Mouse (Mus musculus) kidney, adult 8-10 months (tissue): ENCODE results near the gene Scn11a.

Experiments
- DNase-seq, 2 experiments: peaks; one replicate each; pipeline ENCODE4 v3.0.0; 2022

Gene Scn11a

GRCm38 (mm10) chr9:119795254-119795912, 29.9 kb downstream of the Scn11a start:
- DNase-seq: no peak

- DNase-seq: no peak
Measured at GRCm38 (mm10) chr9:119794470-119794869, 30.8 kb downstream of the Scn11a start.

GRCm38 (mm10) chr9:119792505-119792904, 32.8 kb downstream of the Scn11a start:
- peak; percentile 2 to 16 for DNase-seq

- DNase-seq: no peak
Measured at GRCm38 (mm10) chr9:119780901-119781300, 44.4 kb downstream of the Scn11a start.

- DNase-seq: peak; percentile 15 to 44
Measured at GRCm38 (mm10) chr9:119776661-119777060, 48.6 kb downstream of the Scn11a start.

- DNase-seq: peak; percentile 3 to 45
Measured at GRCm38 (mm10) chr9:119768585-119768984, 56.7 kb downstream of the Scn11a start.

- DNase-seq: no peak
Measured at GRCm38 (mm10) chr9:119760226-119760625, 65.0 kb downstream of the Scn11a start.

- DNase-seq: no peak
Measured at GRCm38 (mm10) chr9:119759457-119759856, 65.8 kb downstream of the Scn11a start.

- DNase-seq: peak in 1 of 2 experiments; percentile 4
Measured at GRCm38 (mm10) chr9:119751507-119751906, 73.7 kb downstream of the Scn11a start.

- DNase-seq: no peak
Measured at GRCm38 (mm10) chr9:119749112-119749511, 76.1 kb downstream of the Scn11a start.

- DNase-seq: no peak
Measured at GRCm38 (mm10) chr9:119743900-119744299, 81.4 kb downstream of the Scn11a start.

- no peak for DNase-seq
Measured at GRCm38 (mm10) chr9:119743312-119743711, 81.9 kb downstream of the Scn11a start.

GRCm38 (mm10) chr9:119741101-119741786, 84.0 kb downstream of the Scn11a start:
- no peak for DNase-seq

- DNase-seq: no peak
Measured at GRCm38 (mm10) chr9:119728412-119729097, 96.7 kb downstream of the Scn11a start.

GRCm38 (mm10) chr9:119726990-119727389, 98.3 kb downstream of the Scn11a start:
- no peak for DNase-seq

GRCm38 (mm10) chr9:119725293-119725862, 99.9 kb downstream of the Scn11a start:
- DNase-seq: no peak

- DNase-seq: no peak
Measured at GRCm38 (mm10) chr9:119719222-119719621, 106.0 kb downstream of the Scn11a start, which contains the start of gene Scn10a. Gene Scn10a (minus strand): TSS chr9:119719322.

GRCm38 (mm10) chr9:119706700-119707099, 118.6 kb downstream of the Scn11a start:
- DNase-seq: peak; percentile 20 to 52
